Mouse (Mus musculus) skeletal muscle tissue, adult 2 months (tissue): ENCODE data around the gene Mcrip2.
A peak's percentile ranks its signal among the peaks of the same experiment; 100 is the strongest.
"Not testable (repeated sequence)": the region's sequence is repeated elsewhere in the genome, so short reads cannot be mapped to it uniquely, and the experiment has no call there.

Experiments used
- DNase-seq: peaks from one replicate; pipeline ENCODE4 v3.0.0-alpha.2; 2012; ENCODE audit warnings: low read depth, low spot score

Mcrip2 gene

GRCm38 (mm10) chr17:25880913-25881641, 12.5 kb upstream of the Mcrip2 start:
- DNase-seq, result no peak

DNA sequence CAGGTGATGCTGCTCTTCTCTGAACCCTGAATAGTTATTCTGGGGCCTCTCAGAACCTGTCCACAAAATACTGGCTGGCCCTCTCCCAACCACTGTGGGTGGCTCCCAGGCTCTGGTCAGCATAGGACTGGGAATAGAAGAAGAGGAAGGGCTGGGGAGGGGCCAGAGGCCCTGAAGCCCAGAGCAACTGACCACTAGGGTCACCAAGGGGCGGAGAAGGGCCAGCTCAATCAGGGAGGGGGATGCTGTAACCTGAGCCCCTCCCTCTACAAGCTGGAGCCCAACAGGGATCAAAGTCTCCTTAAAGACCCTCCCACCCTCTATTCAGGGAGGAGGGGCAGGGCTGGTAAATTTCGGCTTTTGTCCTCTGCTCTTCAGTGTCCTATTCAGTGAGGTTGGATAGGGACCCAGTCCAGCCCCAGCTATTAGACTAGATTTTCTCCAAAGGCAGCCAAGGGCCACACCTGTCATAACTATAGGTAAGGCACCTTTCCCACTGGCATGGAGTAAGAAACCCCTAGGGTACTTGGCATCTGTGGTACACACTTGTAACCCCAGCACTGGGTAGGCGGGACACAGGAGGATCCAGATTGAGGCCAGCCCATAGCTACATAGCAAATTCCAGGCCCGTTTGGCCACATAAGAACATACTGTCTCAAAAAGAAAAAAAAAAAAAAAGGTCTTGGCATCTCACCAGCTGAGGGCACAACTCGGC, 11.8 kb upstream of the Mcrip2 start, which contains the start of gene Wfikkn1:
Gene Wfikkn1, minus strand, starts transcription at position 663 of the 715 bp plus-strand sequence.
- no peak for DNase-seq

GRCm38 (mm10) chr17:25879750-25880149, 11.2 kb upstream of the Mcrip2 start:
- DNase-seq, result no peak

DNA sequence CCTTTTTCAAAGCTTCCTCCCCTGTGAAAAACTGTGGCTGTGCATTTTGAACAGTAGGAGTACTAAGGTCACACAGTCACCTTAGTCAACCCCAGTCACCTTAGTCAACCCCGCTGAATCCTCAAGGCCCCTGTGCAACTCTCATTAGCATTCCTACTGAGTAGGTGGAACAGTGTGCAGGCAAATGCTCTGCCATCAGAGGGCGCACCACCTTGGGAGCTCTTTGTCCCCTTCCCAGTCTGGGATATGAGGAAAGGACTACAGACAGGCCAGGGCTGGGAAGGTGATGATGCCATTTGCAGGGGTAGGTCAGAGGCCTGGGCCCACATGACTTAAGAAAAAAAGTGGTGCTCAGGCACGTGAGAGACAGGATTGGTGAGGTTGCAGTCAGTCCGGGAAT, 10.7 kb upstream of the Mcrip2 start:
- no peak for DNase-seq

GRCm38 (mm10) chr17:25878611-25879180, 10.1 kb upstream of the Mcrip2 start:
- DNase-seq, result no peak

- no peak for DNase-seq
Observed at GRCm38 (mm10) chr17:25877741-25878610, 9.4 kb upstream of the Mcrip2 start.

DNA sequence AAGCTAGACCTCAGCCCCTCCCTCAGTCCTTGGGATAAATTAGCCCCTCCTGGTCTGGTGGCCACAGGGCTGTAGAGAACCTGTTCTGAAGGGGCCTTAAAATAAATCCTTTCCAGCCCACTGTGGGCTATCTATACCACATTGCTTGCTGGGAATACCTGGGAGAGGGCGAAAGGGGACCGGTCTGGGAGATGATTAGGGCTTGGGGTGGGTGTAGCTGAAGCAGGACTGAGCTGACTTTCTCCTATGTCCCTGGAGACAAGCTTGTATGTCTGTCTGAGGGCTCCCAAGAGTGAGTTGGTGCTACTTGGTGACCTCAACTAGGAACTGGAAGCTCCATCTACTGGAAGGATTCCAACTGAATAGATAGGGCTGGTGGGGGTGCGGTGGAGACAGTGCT, 8.5 kb upstream of the Mcrip2 start:
- DNase-seq, result no peak

- DNase-seq, result no peak
Observed at GRCm38 (mm10) chr17:25876347-25876915, 7.9 kb upstream of the Mcrip2 start.

DNA sequence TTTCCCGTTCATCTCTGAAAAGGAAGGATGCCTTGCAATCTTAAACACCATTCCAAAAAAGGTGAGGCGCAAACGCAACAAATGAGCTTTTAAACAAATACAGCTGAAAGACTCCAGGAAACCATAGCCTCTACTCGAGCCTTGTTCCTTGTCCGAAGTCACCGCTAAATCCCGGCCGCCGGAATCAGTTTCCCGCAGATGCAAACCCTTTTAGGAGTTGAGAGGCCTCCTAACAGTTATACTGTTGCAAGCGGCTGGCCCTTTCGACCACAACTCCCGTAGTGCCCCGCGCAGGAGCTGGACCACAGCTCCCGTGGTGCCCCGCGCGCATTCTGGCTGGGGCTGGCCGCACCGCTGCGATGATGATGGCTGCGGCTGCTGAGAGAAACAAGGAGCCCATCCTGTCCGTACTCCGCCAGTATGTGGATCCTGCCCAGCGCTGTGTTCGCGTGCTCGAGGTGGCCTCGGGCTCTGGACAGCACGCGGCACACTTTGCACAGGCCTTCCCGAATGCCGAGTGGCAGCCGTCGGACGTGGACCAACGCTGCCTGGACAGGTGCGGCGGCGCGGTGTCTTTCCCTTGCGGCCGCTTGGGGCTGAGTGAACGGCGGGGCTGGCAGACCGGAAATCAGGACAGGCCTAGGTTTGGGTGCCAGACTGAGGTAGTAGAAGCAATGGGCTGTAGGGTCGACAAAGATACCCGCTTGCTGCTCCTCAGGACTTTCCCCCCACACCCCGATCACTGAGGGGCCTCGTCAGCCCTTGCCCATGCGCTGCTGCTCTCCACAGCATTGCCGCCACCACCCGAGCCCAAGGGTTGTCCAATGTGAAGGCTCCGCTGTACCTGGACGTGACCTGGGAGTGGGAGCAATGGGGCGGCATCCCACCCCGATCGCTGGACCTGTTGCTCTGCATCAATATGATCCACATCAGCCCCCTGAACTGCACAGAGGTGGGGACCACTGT, 6.9 kb upstream of the Mcrip2 start:
- DNase-seq, result peak; percentile 80

DNA sequence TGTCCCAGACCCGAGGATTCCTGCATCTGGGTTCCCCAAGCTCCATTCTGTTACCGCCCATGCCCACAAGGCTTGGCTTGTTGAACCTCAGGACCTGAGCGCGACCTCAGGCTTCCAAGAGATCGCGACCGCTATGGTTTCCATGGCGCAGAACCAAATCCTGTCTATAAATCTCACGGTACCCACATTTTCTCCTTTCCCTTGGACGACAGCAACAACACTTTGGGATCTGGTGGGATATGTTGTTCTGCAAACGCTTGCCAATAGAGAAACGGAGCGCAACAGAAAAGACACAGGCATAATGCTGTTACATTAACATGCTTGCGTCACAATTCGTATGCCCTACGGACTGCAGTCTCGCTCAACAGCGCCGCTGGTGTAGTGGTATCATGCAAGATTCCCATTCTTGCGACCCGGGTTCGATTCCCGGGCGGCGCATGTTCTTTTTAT, 6.2 kb upstream of the Mcrip2 start, which contains the start of gene Mettl26:
Gene Mettl26, plus strand, starts transcription at position 354 of the 450 bp plus-strand sequence.
- peak; percentile 91 for DNase-seq

DNA sequence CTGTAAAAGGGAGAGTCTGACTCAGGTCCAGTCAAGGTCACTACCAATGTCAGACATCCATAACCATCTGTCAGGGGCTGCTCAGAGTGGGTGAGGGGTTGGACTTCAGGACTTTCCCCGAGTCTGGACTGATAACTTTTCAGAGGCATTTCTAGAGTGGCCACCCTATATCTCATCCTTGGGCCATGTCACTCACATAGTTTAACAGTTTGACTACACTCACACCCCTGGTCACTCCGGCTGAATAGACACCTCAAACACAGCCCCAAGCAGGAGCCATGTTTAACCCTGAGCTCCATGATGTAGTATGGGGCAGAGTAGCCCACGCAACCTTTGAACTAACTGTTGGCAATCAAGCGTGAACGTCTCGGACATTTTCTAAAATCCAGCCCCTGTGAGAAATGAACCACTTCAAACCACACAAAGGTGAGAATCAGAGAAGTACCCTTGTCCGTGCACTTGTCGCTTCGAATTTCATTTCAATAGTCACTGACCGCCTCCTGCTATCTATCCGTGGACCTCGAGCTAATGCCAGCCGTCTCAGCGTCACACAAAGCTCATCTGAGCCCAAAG, 5.7 kb upstream of the Mcrip2 start:
- no peak for DNase-seq

- DNase-seq, result no peak
Observed at GRCm38 (mm10) chr17:25873405-25874147, 5.0 kb upstream of the Mcrip2 start.

- DNase-seq, result no peak
Observed at GRCm38 (mm10) chr17:25872676-25873075, 4.1 kb upstream of the Mcrip2 start.

DNA sequence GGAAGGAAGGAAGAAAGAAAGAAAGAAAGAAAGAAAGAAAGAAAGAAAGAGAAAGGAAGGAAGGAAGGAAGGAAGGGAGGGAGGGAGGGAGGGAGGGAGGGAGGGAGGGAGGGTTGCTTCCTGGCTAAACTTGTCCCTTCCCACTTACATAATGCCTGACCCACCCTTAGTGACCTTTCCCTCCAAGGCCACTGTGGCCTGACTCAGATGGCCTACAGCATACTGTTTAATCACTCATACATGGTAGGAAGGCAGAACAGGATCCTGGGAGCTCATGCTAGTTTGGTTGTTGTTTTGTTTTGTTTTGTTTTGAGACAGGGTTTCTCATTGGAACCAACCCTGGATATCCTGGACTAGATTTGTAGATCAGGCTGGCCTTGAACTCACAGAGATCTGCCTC, 3.0 kb upstream of the Mcrip2 start:
- DNase-seq, result not testable (repeated sequence)

DNA sequence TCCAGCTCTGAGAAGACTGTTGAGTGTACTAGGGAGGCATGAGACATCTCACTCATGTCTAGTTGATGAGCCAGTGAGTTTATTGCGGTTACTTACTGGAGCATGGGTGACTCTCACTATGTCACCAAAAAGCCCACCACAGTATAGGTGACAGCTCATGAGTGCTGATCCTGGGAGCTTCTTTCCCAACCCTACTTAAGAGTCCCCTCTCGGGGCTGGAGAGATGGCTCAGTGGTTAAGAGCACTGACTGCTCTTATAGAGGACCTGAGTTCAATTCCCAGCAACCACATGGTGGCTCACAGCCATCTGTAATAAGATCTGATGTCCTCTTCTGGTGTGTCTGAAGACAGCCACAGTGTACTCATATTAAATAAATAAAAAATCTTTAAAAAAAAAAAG, 1.4 kb upstream of the Mcrip2 start:
- no peak for DNase-seq

DNA sequence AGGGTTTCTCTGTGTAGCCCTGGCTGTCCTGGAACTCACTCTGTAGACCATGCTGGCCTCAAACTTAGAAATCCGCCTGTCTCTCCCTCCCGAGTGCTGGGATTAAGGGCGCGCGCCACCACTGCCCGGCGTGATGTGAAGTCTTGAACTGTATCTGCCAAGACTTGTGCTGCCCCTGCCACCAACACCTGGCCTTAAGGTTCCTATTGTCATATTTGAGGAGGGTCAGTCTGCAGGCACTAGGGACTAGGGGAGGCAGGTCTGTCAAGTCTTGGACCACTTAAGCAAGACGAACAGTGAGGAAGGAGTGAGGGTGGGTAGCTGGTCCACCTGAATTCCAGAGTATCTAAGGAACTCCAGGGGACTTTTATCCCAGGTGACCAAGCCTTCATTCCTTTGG, 934 bp upstream of the Mcrip2 start:
- DNase-seq, result no peak

- DNase-seq, result peak; percentile 62
Observed at GRCm38 (mm10) chr17:25867836-25868600, 546 bp downstream of the Mcrip2 start.

GRCm38 (mm10) chr17:25867509-25867835, 1.1 kb downstream of the Mcrip2 start:
- no peak for DNase-seq
